Mouse (Mus musculus) testis, adult 2 months (tissue): ENCODE measurements around the gene Irf1.

Experiments used
- CTCF ChIP-seq: fragments of 200-500 bp; IDR thresholded peaks from 2 replicates; pipeline ENCODE4 v1.5.1; 2012; ENCODE audit warnings: low read depth, mild to moderate bottlenecking, inconsistent platforms, low read length, moderate library complexity; ENCODE audit not compliant: control insufficient read depth, insufficient read depth, insufficient replicate concordance
- POLR2A ChIP-seq: fragments of 200-500 bp; IDR thresholded peaks from 2 replicates; pipeline ENCODE4 v1.6.1; 2012; ENCODE audit warnings: low read depth, mild to moderate bottlenecking, inconsistent platforms, low read length, moderate library complexity; ENCODE audit not compliant: control insufficient read depth

DNA sequence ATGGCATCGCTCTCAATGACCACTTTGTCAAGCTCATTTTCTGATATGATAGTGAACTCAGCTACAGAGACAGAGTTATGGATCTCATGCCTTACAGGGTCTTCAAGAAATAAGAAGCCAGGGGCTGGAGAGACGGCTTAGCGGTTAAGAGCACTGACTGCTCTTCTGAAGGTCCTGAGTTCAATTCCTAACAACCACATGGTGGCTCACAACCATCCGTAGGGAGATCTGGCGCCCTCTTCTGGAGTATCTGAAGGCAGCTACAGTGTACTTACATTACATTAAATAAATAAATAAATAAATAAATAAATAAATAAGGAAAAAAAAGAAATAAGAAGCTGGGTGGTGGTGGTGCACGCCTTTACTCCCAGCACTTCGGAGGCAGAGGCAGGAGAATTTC, 36.0 kb upstream of the Irf1 start:
- TF ChIP-seq CTCF (no peak), POLR2A (no peak)
